In genomic region chr12:59013234-59013633, GRCm38 (mm10) we compare ENCODE assay signal across 7 mouse cellular contexts. TPM values are rescaled to one million over a fixed set of nuclear protein-coding genes. Genes with fewer than 3 reads are reported as not detected.
DNase-seq lines count a peak whose midpoint lies in the region; ATAC-seq and TF ChIP-seq lines count a peak whose summit lies in the region.

TSS of gene Gemin2 (plus strand) at chr12:59013393.

- H3K4me3 ChIP-seq in embryonic facial prominence, embryonic 11.5 days (ENCODE audit: low read depth, low read length) = peak within 1 kb of the TSS; percentile 56
- H3K4me3 ChIP-seq in kidney, adult 2 months (ENCODE audit: insufficient read depth, low read depth, low read length) = peak within 1 kb of the TSS; percentile 83
- peak within 1 kb of the TSS; percentile 77 for H3K4me3 ChIP-seq in limb, embryonic 12.5 days (replicated peaks)
- peak within 1 kb of the TSS; percentile 57 for H3K4me3 ChIP-seq in midbrain, embryonic 15.5 days
- peak within 1 kb of the TSS; percentile 68 for H3K4me3 ChIP-seq in spleen, adult 2 months (ENCODE audit: extremely low read depth, insufficient read depth, insufficient read length)

- H3K4me1 ChIP-seq in embryonic facial prominence, embryonic 11.5 days (ENCODE audit: control insufficient read depth, insufficient read depth, low read length) = no peaks in the 10 kb centered on the region
- H3K4me1 ChIP-seq in kidney, adult 2 months (ENCODE audit: control insufficient read depth, insufficient read depth, low read length) = no peaks in the 10 kb centered on the region
- H3K4me1 ChIP-seq in limb, embryonic 12.5 days (replicated peaks) = peaks cover 13% of the 10 kb centered on the region
- H3K4me1 ChIP-seq in midbrain, embryonic 15.5 days = peaks cover 26% of the 10 kb centered on the region
- H3K4me1 ChIP-seq in spleen, adult 2 months (ENCODE audit: control insufficient read depth, insufficient read depth, insufficient read length) = no peaks in the 10 kb centered on the region

- H3K4me2 ChIP-seq in embryonic facial prominence, embryonic 11.5 days (ENCODE audit: low read depth, low read length) = peak within 1 kb of the TSS; percentile 55
- H3K4me2 ChIP-seq in limb, embryonic 12.5 days = peak within 1 kb of the TSS; percentile 67
- H3K4me2 ChIP-seq in midbrain, embryonic 15.5 days = peak within 1 kb of the TSS; percentile 68

- DNase-seq in adrenal gland, postnatal 14 days = peak; percentile 96
- peak; percentile 95 for DNase-seq in embryonic facial prominence, embryonic 11.5 days (ENCODE audit: low spot score)
- DNase-seq in heart, adult 18-20 months = peak; percentile 92 to 95
- peak; percentile 96 for DNase-seq in kidney, adult 2 months
- DNase-seq in spleen, adult 2 months (ENCODE audit: low read depth in 1 of 2, low spot score in 2 of 2) = peak; percentile 80 to 89

- peak within 1 kb of the TSS; percentile 78 for H3K9ac ChIP-seq in embryonic facial prominence, embryonic 11.5 days (replicated peaks; ENCODE audit: low read length)
- peak within 1 kb of the TSS; percentile 75 for H3K9ac ChIP-seq in limb, embryonic 12.5 days (replicated peaks)
- peak within 1 kb of the TSS; percentile 55 for H3K9ac ChIP-seq in midbrain, embryonic 15.5 days

- no peak for TF ChIP-seq POLR2A in kidney, adult 2 months (IDR thresholded peaks at IDR 0.05; ENCODE audit: low read depth, low read length)
- TF ChIP-seq POLR2A in spleen, adult 2 months (IDR thresholded peaks at IDR 0.05; ENCODE audit: low read depth, low read length) = peak; percentile 55

- ATAC-seq in embryonic facial prominence, embryonic 11.5 days (replicated peaks; ENCODE audit: insufficient number of reproducible peaks, low FRiP score, low TSS enrichment, low read depth) = peak; percentile 70
- ATAC-seq in limb, embryonic 12.5 days (ENCODE audit: insufficient number of reproducible peaks, insufficient read depth, low FRiP score, low TSS enrichment, low read depth) = peak; percentile 69
- ATAC-seq in midbrain, embryonic 15.5 days (replicated peaks) = peak; percentile 76

- H3K27ac ChIP-seq in embryonic facial prominence, embryonic 11.5 days (replicated peaks; ENCODE audit: low read depth, low read length) = peak within 1 kb of the TSS; percentile 43; the same call in 1 of the 2 replicates
- peak within 1 kb of the TSS; percentile 64 for H3K27ac ChIP-seq in kidney, adult 2 months (ENCODE audit: insufficient read depth, low read depth, low read length)
- H3K27ac ChIP-seq in limb, embryonic 12.5 days = peak within 1 kb of the TSS; percentile 87
- H3K27ac ChIP-seq in midbrain, embryonic 15.5 days = peak within 1 kb of the TSS; percentile 75
- H3K27ac ChIP-seq in spleen, adult 2 months (ENCODE audit: insufficient read depth, low read length) = peak within 1 kb of the TSS; percentile 61

- WGBS in embryonic facial prominence, embryonic 11.5 days = under 1% methylated on average over 28 of the region's 28 CpGs
- WGBS in kidney, adult 2 months = under 1% methylated on average over 28 of the region's 28 CpGs
- under 1% methylated on average over 28 of the region's 28 CpGs for WGBS in limb, embryonic 12.5 days
- under 1% methylated on average over 28 of the region's 28 CpGs for whole genome bisulfite sequencing in midbrain, embryonic 15.5 days
- WGBS in spleen, adult 2 months = under 1% methylated on average over 28 of the region's 28 CpGs

- no peaks in the 10 kb centered on the region for H3K9me3 ChIP-seq in embryonic facial prominence, embryonic 11.5 days (replicated peaks; ENCODE audit: control insufficient read depth, low read length)
- H3K9me3 ChIP-seq in limb, embryonic 12.5 days = no peaks in the 10 kb centered on the region
- H3K9me3 ChIP-seq in midbrain, embryonic 15.5 days = no peaks in the 10 kb centered on the region

- no peaks in the 10 kb centered on the region for H3K27me3 ChIP-seq in embryonic facial prominence, embryonic 11.5 days (ENCODE audit: control insufficient read depth, insufficient read depth, low read length)
- H3K27me3 ChIP-seq in kidney, adult 2 months (replicated peaks; ENCODE audit: control insufficient read depth, insufficient read depth, low read length) = no peaks in the 10 kb centered on the region
- H3K27me3 ChIP-seq in limb, embryonic 12.5 days = no peaks in the 10 kb centered on the region
- no peaks in the 10 kb centered on the region for H3K27me3 ChIP-seq in midbrain, embryonic 15.5 days (replicated peaks)
- no peaks in the 10 kb centered on the region for H3K27me3 ChIP-seq in spleen, adult 2 months (ENCODE audit: control insufficient read depth, insufficient read depth, low read length)

- TF ChIP-seq CTCF in kidney, adult 2 months (conservative IDR thresholded peaks at IDR 0.05; ENCODE audit: insufficient read depth, insufficient read length, low read depth, low read length) = no peak
- TF ChIP-seq CTCF in spleen, adult 2 months (IDR thresholded peaks at IDR 0.05; ENCODE audit: extremely low read depth, insufficient read depth, insufficient read length, insufficient replicate concordance) = no peak

- H3K36me3 ChIP-seq in embryonic facial prominence, embryonic 11.5 days (replicated peaks; ENCODE audit: control insufficient read depth, insufficient read depth, low read depth, low read length) = no peaks in the 10 kb centered on the region
- no peaks in the 10 kb centered on the region; the same call in 1 of the 2 replicates for H3K36me3 ChIP-seq in kidney, adult 2 months (ENCODE audit: control insufficient read depth, insufficient read depth, low read length)
- peaks cover 23% of the 10 kb centered on the region for H3K36me3 ChIP-seq in limb, embryonic 12.5 days
- no peaks in the 10 kb centered on the region for H3K36me3 ChIP-seq in midbrain, embryonic 15.5 days (replicated peaks)
- peaks cover 3% of the 10 kb centered on the region; the same call in 1 of the 2 replicates for H3K36me3 ChIP-seq in spleen, adult 2 months (ENCODE audit: control insufficient read depth, insufficient read depth, low read length)

RNA-seq across cellular contexts. Expression of gene Gemin2, which starts in this region (rescaled TPM):
- 9.0 and 9.6 TPM in 2 replicates for total RNA-seq in adrenal gland, postnatal 14 days (2021)
- 29.4 and 30.3 TPM in 2 replicates for polyA plus RNA-seq in embryonic facial prominence, embryonic 11.5 days (2014; fragmentation: Nextera tagmentation; extraction: Ambion mirVana)
- 1 to 10 TPM; 6.0 to 6.1 TPM for total RNA-seq in heart, adult 18-20 months (2021)
- 2.3 and 2.9 TPM in 2 replicates for polyA plus RNA-seq in kidney, adult 2 months (2012; rRNA removed)
- polyA plus RNA-seq in limb, embryonic 12.5 days (2016; fragmentation: Nextera tagmentation; extraction: Ambion mirVana) = 45.9 and 47.0 TPM in 2 replicates
- 15.5 and 15.9 TPM in 2 replicates for polyA plus RNA-seq in midbrain, embryonic 15.5 days (2015; fragmentation: Nextera tagmentation; extraction: Ambion mirVana)
- polyA plus RNA-seq in spleen, adult 2 months (2012; rRNA removed) = 2.5 and 3.0 TPM in 2 replicates

Comparison
In these comparisons a context has a peak if more than half of its experiments do, and no peak if none do; other contexts are left out.
1. Peak in every context shown above with its lines: DNase-seq, ATAC-seq, H3K4me3 ChIP-seq and H3K27ac ChIP-seq.